Mouse (Mus musculus): ENCODE results near the gene Ubxn1.
"Not testable (repeated sequence)": the region's sequence is repeated elsewhere in the genome, so short reads cannot be mapped to it uniquely, and the experiment has no call there.

The Ubxn1 gene

GRCm38 (mm10) chr19:8871267-8872186 is at the start of gene Ubxn1:
Gene Ubxn1 (plus strand): TSS chr19:8871496.
- peak; percentile 98 for DNase-seq

- no peak for DNase-seq
These were observed 48.6 kb upstream of the Ubxn1 start for GRCm38 (mm10) chr19:8822696-8823095.

GRCm38 (mm10) chr19:8829660-8830059 is 41.6 kb upstream of the Ubxn1 start, which contains the start of gene AC129217.1:
Gene AC129217.1 (plus strand): TSS chr19:8829773.
- DNase-seq: no peak

- DNase-seq: no peak
These were observed 40.6 kb upstream of the Ubxn1 start for GRCm38 (mm10) chr19:8830664-8831063.

GRCm38 (mm10) chr19:8831262-8831661 is 40.0 kb upstream of the Ubxn1 start:
- no peak for DNase-seq

- DNase-seq: no peak
These were observed 38.3 kb upstream of the Ubxn1 start for GRCm38 (mm10) chr19:8832971-8833370.

- not testable (repeated sequence) for DNase-seq
These were observed 35.0 kb upstream of the Ubxn1 start for GRCm38 (mm10) chr19:8836327-8836726.

- DNase-seq: peak; percentile 91
These were observed 34.0 kb upstream of the Ubxn1 start, which contains the start of gene Bscl2 for GRCm38 (mm10) chr19:8837251-8837791. Gene Bscl2 (plus strand): TSS chr19:8837467.

GRCm38 (mm10) chr19:8838041-8838730 is 33.1 kb upstream of the Ubxn1 start:
- peak; percentile 67 for DNase-seq

- no peak for DNase-seq
These were observed 32.0 kb upstream of the Ubxn1 start, which contains the start of gene Gng3 for GRCm38 (mm10) chr19:8839103-8839907. Gene Gng3 (minus strand): TSS chr19:8839194.

GRCm38 (mm10) chr19:8839908-8840791 is 31.1 kb upstream of the Ubxn1 start:
- DNase-seq: peak; percentile 87

GRCm38 (mm10) chr19:8841012-8841411 is 30.3 kb upstream of the Ubxn1 start:
- no peak for DNase-seq

GRCm38 (mm10) chr19:8842961-8843360 is 28.3 kb upstream of the Ubxn1 start:
- no peak for DNase-seq

- DNase-seq: peak; percentile 78
These were observed 26.7 kb upstream of the Ubxn1 start for GRCm38 (mm10) chr19:8844371-8845129.

- no peak for DNase-seq
These were observed 22.9 kb upstream of the Ubxn1 start for GRCm38 (mm10) chr19:8848356-8848755.

- DNase-seq: no peak
These were observed 20.8 kb upstream of the Ubxn1 start, which contains the start of gene Lrrn4cl for GRCm38 (mm10) chr19:8850402-8850901. Gene Lrrn4cl (plus strand): TSS chr19:8850768.

GRCm38 (mm10) chr19:8851639-8852038 is 19.7 kb upstream of the Ubxn1 start:
- DNase-seq: no peak

GRCm38 (mm10) chr19:8852236-8852928 is 18.9 kb upstream of the Ubxn1 start:
- no peak for DNase-seq

- DNase-seq: no peak
These were observed 18.2 kb upstream of the Ubxn1 start for GRCm38 (mm10) chr19:8853117-8853516.

- peak; percentile 50 for DNase-seq
These were observed 13.6 kb upstream of the Ubxn1 start for GRCm38 (mm10) chr19:8857689-8858088.

Measured in kidney, adult 18-20 months (tissue).